Mouse (Mus musculus) limb, embryonic 14.5 days (tissue): Measurements from ENCODE around the gene Mfng. TPM values are rescaled to one million over a fixed set of nuclear protein-coding genes. Genes with fewer than 3 reads are reported as not detected.
A peak's percentile ranks its signal among the peaks of the same experiment; 100 is the strongest.

Source experiments
- ATAC-seq: fragments of 200-750 bp; cut with Nextera tagmentation; 2 replicates; pipeline ENCODE4 v1.8.0; 2017; ENCODE audit warnings: low read depth, moderate number of reproducible peaks, moderate TSS enrichment; ENCODE audit not compliant: low FRiP score
- DNase-seq: peaks from one replicate; pipeline ENCODE4 v3.0.0-alpha.2; 2015; ENCODE audit warnings: low spot score
- H3K27ac ChIP-seq: fragments of 300-500 bp; sonication (generic); replicated peaks from 2 replicates; pipeline ENCODE4 v1.5.1; 2014; ENCODE audit warnings: low read depth, mild to moderate bottlenecking, low read length, moderate library complexity, mixed read lengths
- H3K27me3 ChIP-seq: fragments of 300-500 bp; sonication (generic); 2 replicates; pipeline ENCODE4 v1.6.1; 2014; ENCODE audit warnings: low read length, mixed read lengths; ENCODE audit not compliant: control insufficient read depth, insufficient read depth
- H3K36me3 ChIP-seq: fragments of 300-500 bp; sonication (generic); 2 replicates; pipeline ENCODE4 v1.6.1; 2014; ENCODE audit warnings: mild to moderate bottlenecking, low read length, moderate library complexity, mixed read lengths; ENCODE audit not compliant: control insufficient read depth, insufficient read depth
- H3K4me1 ChIP-seq: fragments of 300-500 bp; sonication (generic); 2 replicates; pipeline ENCODE4 v1.6.1; 2014; ENCODE audit warnings: antibody characterized with exemption, low read length, mixed read lengths; ENCODE audit not compliant: control insufficient read depth, insufficient read depth
- H3K4me2 ChIP-seq: fragments of 300-500 bp; sonication (generic); replicated peaks from 2 replicates; pipeline ENCODE4 v1.6.1; 2014; ENCODE audit warnings: low read depth, mild to moderate bottlenecking, low read length, moderate library complexity; ENCODE audit not compliant: severe bottlenecking
- H3K4me3 ChIP-seq: fragments of 300-500 bp; sonication (generic); replicated peaks from 2 replicates; pipeline ENCODE4 v1.5.1; 2014; ENCODE audit warnings: low read length
- H3K9ac ChIP-seq: fragments of 300-500 bp; sonication (generic); 2 replicates; pipeline ENCODE4 v1.6.1; 2014; ENCODE audit warnings: mild to moderate bottlenecking, low read depth, low read length, moderate library complexity; ENCODE audit not compliant: severe bottlenecking
- H3K9me3 ChIP-seq: fragments of 300-500 bp; sonication (generic); 2 replicates; pipeline ENCODE4 v1.6.1; 2016; ENCODE audit warnings: low read length; ENCODE audit not compliant: control insufficient read depth
- POLR2A ChIP-seq: fragments of 200-500 bp; IDR thresholded peaks from 2 replicates; pipeline ENCODE4 v1.8.0; 2012; ENCODE audit warnings: inconsistent platforms, mild to moderate bottlenecking, moderate library complexity, borderline replicate concordance; ENCODE audit not compliant: insufficient read depth, insufficient read length; ENCODE audit errors: extremely low read depth
- WGBS: fragments of 180-500 bp; shearing (Covaris S2); extraction: QIAGEN DNeasy Blood & Tissue Kit; methylation state at CpG from one replicate; pipeline ENCODE4 v1.1.7; 2014; 5-methylcytosine and 5-hydroxymethylcytosine counted together
- polyA plus RNA-seq, 2 experiments: library from polyadenylated mRNA; depleted of rRNA in 1 of 2; stranded (reverse) in 1 of 2; unstranded in 1 of 2; fragments of >200 nt; fragmentation: Nextera tagmentation in 1 of 2; extraction: Ambion mirVana in 1 of 2; gene quantifications; 2 replicates each; pipeline versions ENCODE4 v1.2.1 to v1.2.3; 2012 to 2014

Gene Mfng
- polyA plus RNA-seq, 2 experiments = 10.1 to 13.9 TPM

DNA sequence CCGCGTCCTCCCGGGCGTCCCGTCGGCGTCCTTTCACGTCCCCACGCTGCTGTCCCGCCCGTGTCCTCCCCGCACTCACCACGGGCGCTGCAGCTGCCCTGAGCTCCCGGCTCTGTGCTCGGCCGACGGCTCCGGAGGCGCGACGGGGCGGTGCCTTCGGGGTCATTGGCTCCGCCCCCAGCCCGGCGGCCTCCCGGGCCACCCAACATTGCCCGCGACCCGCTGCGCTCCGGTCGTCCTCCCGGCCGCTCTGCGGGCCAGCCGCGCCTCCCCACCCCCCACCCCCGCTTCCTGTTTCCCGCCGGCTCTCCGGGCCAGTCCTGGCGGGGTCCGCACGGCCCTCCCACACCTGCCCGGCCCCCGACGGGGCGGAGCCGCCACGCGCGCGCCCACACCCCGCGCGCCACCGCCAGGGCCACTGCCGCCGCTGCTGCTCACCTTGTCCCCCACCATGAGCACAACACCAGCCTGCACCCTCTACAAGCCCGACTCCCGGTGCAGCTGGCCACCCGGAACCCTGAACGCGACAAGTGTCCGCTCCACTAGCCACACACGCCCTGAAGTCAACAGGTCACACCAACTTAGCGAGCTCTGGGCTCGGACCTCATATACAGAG, 29.6 kb upstream of the Mfng start, which contains the start of gene Card10:
TSS of gene Card10 (minus strand) at position 267 of the 616 bp plus-strand sequence.
- H3K27me3 ChIP-seq = peaks cover 70% of the 10 kb centered on the region
- H3K4me1 ChIP-seq = peaks cover 3% of the 10 kb centered on the region; the same call in 1 of the 2 replicates
- no peak within 1 kb of the TSS for H3K27ac ChIP-seq
- peak within 1 kb of the TSS; percentile 57 for H3K4me3 ChIP-seq
- WGBS = 2% methylated on average over 38 of the region's 70 CpGs
- no peaks in the 10 kb centered on the region for H3K36me3 ChIP-seq
- peak within 1 kb of the TSS; percentile 55 for H3K9ac ChIP-seq
- no peaks in the 10 kb centered on the region for H3K9me3 ChIP-seq
- H3K4me2 ChIP-seq = peak within 1 kb of the TSS; percentile 94
- DNase-seq (no peak), ATAC-seq (peak; percentile 17; the same call in 1 of the 2 replicates)
- no peak for TF ChIP-seq POLR2A

DNA sequence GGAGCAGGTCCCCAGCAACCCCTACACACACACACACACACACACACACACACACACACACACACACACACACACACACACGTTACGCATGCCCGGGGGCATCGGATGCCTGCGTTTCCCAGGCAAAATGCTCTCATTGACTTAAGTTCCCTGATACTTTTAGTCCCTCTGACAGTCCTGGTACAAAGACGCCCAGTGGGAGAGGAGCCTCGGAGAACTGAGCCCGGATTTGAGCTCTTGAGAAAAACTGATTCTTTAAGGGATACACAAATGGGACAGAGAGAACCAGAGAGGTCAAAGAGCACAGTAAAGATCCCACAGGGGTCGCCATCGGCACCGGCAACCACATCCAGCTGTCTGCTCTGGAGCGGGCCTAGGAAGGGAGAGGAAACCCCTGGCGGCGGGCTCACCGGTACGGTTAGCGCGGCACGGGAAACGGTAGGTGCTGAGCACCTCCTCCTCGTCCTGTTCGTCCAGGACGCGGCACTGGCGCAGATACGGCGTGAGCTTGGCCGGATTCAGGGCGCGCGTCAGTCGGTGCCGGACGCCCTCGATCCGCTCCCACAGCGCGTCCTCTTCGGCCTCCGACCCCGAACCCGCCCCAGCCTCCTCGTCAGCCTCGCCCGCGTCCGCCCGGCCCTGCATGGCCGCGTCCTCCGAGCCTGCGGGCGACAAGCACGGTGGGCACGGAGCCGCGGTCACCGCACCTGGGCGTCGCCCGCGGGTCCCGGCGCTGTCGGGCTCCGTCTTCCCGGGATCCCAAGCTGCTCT, 28.9 kb upstream of the Mfng start:
- no peak overlapping the region for H3K27ac ChIP-seq
- ATAC-seq = no peak
- WGBS = 6% methylated on average over 56 of the region's 67 CpGs
- peak overlapping the region; percentile 57 for H3K4me3 ChIP-seq
- DNase-seq = no peak
- peak overlapping the region; percentile 94 for H3K4me2 ChIP-seq
- H3K36me3 ChIP-seq = no peaks in the 10 kb centered on the region
- TF ChIP-seq POLR2A = no peak
- peaks cover 77% of the 10 kb centered on the region for H3K27me3 ChIP-seq
- H3K4me1 ChIP-seq = peaks cover 5% of the 10 kb centered on the region; the same call in 1 of the 2 replicates
- H3K9me3 ChIP-seq = no peaks in the 10 kb centered on the region
- peak overlapping the region; percentile 55 for H3K9ac ChIP-seq

DNA sequence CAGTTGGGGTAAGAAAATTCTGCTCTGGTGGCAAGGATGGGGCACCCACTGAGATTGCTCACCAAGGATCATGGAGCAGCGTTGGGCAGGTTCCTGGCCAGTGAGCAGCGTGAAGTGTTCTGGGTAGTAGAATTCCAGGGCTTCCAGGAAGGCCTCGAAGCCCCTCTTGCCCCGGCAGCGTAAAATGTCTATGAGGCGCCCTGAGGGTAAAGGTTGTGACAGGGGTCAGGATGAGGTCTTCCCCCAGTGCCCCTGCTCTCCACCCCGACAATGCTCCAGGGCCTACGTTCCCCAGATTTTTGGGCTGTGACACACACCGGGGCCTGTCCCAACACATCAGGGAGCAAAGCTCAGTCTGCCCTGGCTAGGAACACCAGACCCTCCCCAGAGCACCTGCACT, 28.3 kb upstream of the Mfng start:
- Histone ChIP-seq H3K4me2 (peak overlapping the region; percentile 94), H3K27me3 (peaks cover 82% of the 10 kb centered on the region), H3K4me3 (peak overlapping the region; percentile 57), H3K27ac (no peak overlapping the region), H3K36me3 (no peaks in the 10 kb centered on the region), H3K4me1 (peaks cover 10% of the 10 kb centered on the region; the same call in 1 of the 2 replicates), H3K9me3 (no peaks in the 10 kb centered on the region), H3K9ac (no peak overlapping the region)
- ATAC-seq (no peak), DNase-seq (no peak)
- 51% methylated on average over 9 of the region's 9 CpGs for WGBS
- no peak for TF ChIP-seq POLR2A

DNA sequence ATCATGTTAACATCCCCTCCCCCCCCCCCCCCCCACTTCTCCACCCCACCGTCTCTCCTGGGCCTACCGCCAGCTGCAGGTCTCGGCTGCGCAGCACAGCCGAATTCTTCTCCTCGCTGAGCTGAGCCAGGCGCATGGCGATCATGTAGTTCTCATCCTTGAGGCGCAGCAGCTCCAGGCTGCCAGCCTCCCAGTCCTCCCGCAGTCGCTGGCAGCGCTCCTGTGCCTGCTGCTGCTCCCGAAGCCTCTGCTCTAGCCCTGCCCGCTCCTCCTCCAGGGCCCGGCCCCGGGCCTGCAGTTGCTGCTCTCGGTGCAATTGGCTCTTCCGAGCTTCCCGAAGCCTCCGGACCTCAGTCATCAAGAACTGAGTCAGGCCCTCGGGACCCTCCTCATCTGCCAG, 25.8 kb upstream of the Mfng start:
- H3K27me3 ChIP-seq = peaks cover 89% of the 10 kb centered on the region
- peaks cover 19% of the 10 kb centered on the region; the same call in 1 of the 2 replicates for H3K4me1 ChIP-seq
- no peak overlapping the region for H3K4me2 ChIP-seq
- no peak for TF ChIP-seq POLR2A
- no peak overlapping the region for H3K27ac ChIP-seq
- WGBS = 38% methylated on average over 21 of the region's 21 CpGs
- no peaks in the 10 kb centered on the region for H3K36me3 ChIP-seq
- H3K9ac ChIP-seq = no peak overlapping the region
- ATAC-seq (no peak), DNase-seq (peak; percentile 28)
- no peak overlapping the region; the same call in 1 of the 2 replicates for H3K4me3 ChIP-seq
- no peaks in the 10 kb centered on the region for H3K9me3 ChIP-seq

DNA sequence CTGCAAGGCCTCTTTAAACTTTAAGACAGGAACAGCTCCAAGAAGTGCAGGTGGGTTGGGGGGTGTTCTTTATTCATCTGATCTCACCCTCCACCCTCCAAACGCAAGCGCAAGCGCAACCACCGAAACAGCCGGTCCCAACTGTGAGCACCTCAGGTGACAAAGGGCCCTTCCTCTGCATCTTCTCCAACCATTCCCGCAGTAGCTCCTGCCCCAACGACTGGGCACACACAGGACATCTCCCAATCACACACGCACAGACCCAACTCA, 23.7 kb upstream of the Mfng start:
- Histone ChIP-seq H3K4me1 (peaks cover 16% of the 10 kb centered on the region; the same call in 1 of the 2 replicates), H3K36me3 (no peaks in the 10 kb centered on the region), H3K9me3 (no peaks in the 10 kb centered on the region), H3K27me3 (peaks cover 84% of the 10 kb centered on the region), H3K27ac (no peak overlapping the region), H3K4me3 (no peak overlapping the region), H3K9ac (no peak overlapping the region), H3K4me2 (no peak overlapping the region)
- DNase-seq = no peak
- no peak for TF ChIP-seq POLR2A
- 27% methylated on average over 8 of the region's 8 CpGs for WGBS
- ATAC-seq = no peak
